Mouse (Mus musculus) lung, adult 2 months (tissue): ENCODE measurements around the gene Ibtk.

Source experiments
- CTCF ChIP-seq: fragments of 200-500 bp; IDR thresholded peaks from 2 replicates; pipeline ENCODE4 v1.5.1; 2011; ENCODE audit warnings: mild to moderate bottlenecking, low read length, control low read depth; ENCODE audit not compliant: insufficient read depth
- POLR2A ChIP-seq: fragments of 200-500 bp; IDR thresholded peaks from 2 replicates; pipeline ENCODE4 v1.6.1; 2011; ENCODE audit warnings: low read depth, mild to moderate bottlenecking, control low read depth, low read length, borderline replicate concordance; ENCODE audit errors: extremely low read depth

GRCm38 (mm10) chr9:85663091-85663490 lies 86.0 kb downstream of the Ibtk start:
- TF ChIP-seq CTCF = no peak
- no peak for TF ChIP-seq POLR2A
